ENCODE assay signal across 13 mouse cellular contexts in the genomic region with DNA sequence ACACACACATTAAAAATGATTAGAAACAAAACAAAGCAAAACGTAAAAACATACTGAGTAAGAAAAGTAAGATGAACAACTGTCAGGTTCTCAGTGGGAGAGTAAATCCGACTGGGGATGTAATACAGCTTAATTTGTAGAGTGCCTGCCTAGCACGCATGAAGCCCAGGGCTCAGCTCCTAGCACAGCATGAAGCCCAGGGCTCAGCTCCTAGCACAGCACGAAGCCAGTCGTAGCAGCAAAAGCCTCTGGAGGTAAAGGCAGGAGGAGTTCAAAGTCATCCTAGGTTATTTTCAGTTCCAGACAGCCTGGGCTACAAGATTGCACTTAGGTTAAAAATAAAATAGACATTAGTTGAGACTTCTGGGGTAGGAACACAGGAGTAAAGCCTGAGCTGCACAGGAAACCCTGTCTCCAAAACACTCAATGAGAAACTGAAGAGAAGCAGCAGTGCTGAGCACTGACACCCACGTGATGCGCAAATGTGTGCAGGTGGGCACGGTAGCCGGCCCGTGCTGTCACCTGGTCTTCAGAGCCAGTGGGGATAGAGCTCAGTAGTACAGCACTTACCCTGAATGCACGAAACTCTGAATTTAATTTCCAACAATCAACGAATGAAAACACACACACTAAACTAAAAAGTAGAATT. TPM values are rescaled to one million over a fixed set of nuclear protein-coding genes. Genes with fewer than 3 reads are reported as not detected.
A peak's percentile ranks its signal among the peaks of the same experiment; 100 is the strongest.
DNase-seq lines count a peak whose midpoint lies in the region; ATAC-seq and TF ChIP-seq lines count a peak whose summit lies in the region.
"Had no signal": no experiment of that assay in that cellular context is flagged by ENCODE, and none has a peak within 500 bp of the region (broad histone marks: within the 10 kb centered on the region; RNA-seq: fewer than 3 reads in every experiment).

No protein-coding gene starts in this region.

- no peak for DNase-seq in heart, adult 9 months (ENCODE audit: low spot score in 2 of 2)
- DNase-seq in CD4-positive helper T cell, adult 2 months (ENCODE audit: low read depth, low spot score), result peak; percentile 52
- DNase-seq in ZHBTc4 (ENCODE audit: low read depth, low spot score), result peak; percentile 43
- DNase-seq in thymus, postnatal 0 days (ENCODE audit: low spot score), result peak; percentile 21
- DNase-seq in limb, embryonic 10.5 days (ENCODE audit: low spot score), result no peak
- no peak for DNase-seq in layer of hippocampus, adult 2 months (ENCODE audit: low spot score in 2 of 2)

- 78% methylated on average over 12 of the region's 12 CpGs for WGBS in heart, embryonic 12.5 days
- 87% methylated on average over 12 of the region's 12 CpGs for WGBS in limb, embryonic 10.5 days

- no peak for TF ChIP-seq CTCF in layer of hippocampus, adult 2 months (conservative IDR thresholded peaks at IDR 0.05)

- H3K27ac ChIP-seq in heart, embryonic 12.5 days (ENCODE audit: poor library complexity, severe bottlenecking), result peak overlapping the region; percentile 64
- no peak overlapping the region for H3K27ac ChIP-seq in limb, embryonic 10.5 days
- H3K27ac ChIP-seq in layer of hippocampus, adult 2 months, result no peak overlapping the region
- H3K27ac ChIP-seq: forebrain, embryonic 15.5 days; intestine, embryonic 15.5 days; left cerebral cortex, adult 2 months; midbrain, embryonic 13.5 days had no signal

- peaks cover 14% of the 10 kb centered on the region for H3K36me3 ChIP-seq in heart, embryonic 12.5 days
- H3K36me3 ChIP-seq in limb, embryonic 10.5 days, result peaks cover 37% of the 10 kb centered on the region
- H3K36me3 ChIP-seq: forebrain, embryonic 15.5 days; intestine, embryonic 15.5 days; midbrain, embryonic 13.5 days had no signal

- no peak overlapping the region for H3K4me2 ChIP-seq in heart, embryonic 12.5 days
- H3K4me2 ChIP-seq: forebrain, embryonic 15.5 days; intestine, embryonic 15.5 days; midbrain, embryonic 13.5 days had no signal

- H3K4me1 ChIP-seq in heart, embryonic 12.5 days (replicated peaks), result peaks cover 41% of the 10 kb centered on the region
- no peaks in the 10 kb centered on the region for H3K4me1 ChIP-seq in limb, embryonic 10.5 days

- 0 out of 2 replicates have a peak overlapping the region, but pooled peaks have one; percentile 27 for H3K9ac ChIP-seq in heart, embryonic 12.5 days
- H3K9ac ChIP-seq: forebrain, embryonic 15.5 days; intestine, embryonic 15.5 days; liver, postnatal 0 days; midbrain, embryonic 13.5 days had no signal

- H3K9me3 ChIP-seq in heart, embryonic 12.5 days (replicated peaks), result no peaks in the 10 kb centered on the region
- no peaks in the 10 kb centered on the region for H3K9me3 ChIP-seq in limb, embryonic 10.5 days (replicated peaks)
- H3K9me3 ChIP-seq: forebrain, embryonic 15.5 days; intestine, embryonic 15.5 days; midbrain, embryonic 13.5 days had no signal

- no peak overlapping the region for H3K4me3 ChIP-seq in heart, embryonic 12.5 days
- H3K4me3 ChIP-seq in limb, embryonic 10.5 days, result no peak overlapping the region
- no peak overlapping the region for H3K4me3 ChIP-seq in layer of hippocampus, adult 2 months
- H3K4me3 ChIP-seq: erythroblast, embryonic 14.5 days; forebrain, embryonic 15.5 days; intestine, embryonic 15.5 days; left cerebral cortex, adult 2 months; midbrain, embryonic 13.5 days had no signal

- H3K27me3 ChIP-seq in heart, embryonic 12.5 days (replicated peaks), result no peaks in the 10 kb centered on the region
- no peaks in the 10 kb centered on the region for H3K27me3 ChIP-seq in limb, embryonic 10.5 days (ENCODE audit: low read depth, poor library complexity, severe bottlenecking)
- H3K27me3 ChIP-seq: forebrain, embryonic 15.5 days; intestine, embryonic 15.5 days; midbrain, embryonic 13.5 days had no signal

- ATAC-seq in heart, embryonic 12.5 days (ENCODE audit: insufficient number of reproducible peaks, low FRiP score), result no peak
- ATAC-seq: forebrain, embryonic 15.5 days; intestine, embryonic 15.5 days; midbrain, embryonic 13.5 days had no signal

RNA-seq across cellular contexts. Expression of a gene that starts 11.0 kb away (rescaled TPM):
- 164 and 168 TPM in 2 replicates for polyA plus RNA-seq in heart, embryonic 12.5 days (2016; fragmentation: Nextera tagmentation; extraction: Ambion mirVana)
- polyA plus RNA-seq in thymus, postnatal 0 days (2015; fragmentation: Nextera tagmentation; extraction: Ambion mirVana), result 203 and 216 TPM in 2 replicates
- 148 and 162 TPM in 2 replicates for polyA plus RNA-seq in limb, embryonic 10.5 days (2016; fragmentation: Nextera tagmentation; extraction: Ambion mirVana)
- total RNA-seq in layer of hippocampus, adult 2 months (2021), result 10 to 100 TPM; 72.4 to 88.6 TPM

Comparison
In these comparisons a context has a peak if more than half of its experiments do, and no peak if none do; other contexts are left out.
1. DNase-seq: peak in CD4-positive helper T cell, adult 2 months (single experiment), ZHBTc4 (single experiment) and thymus, postnatal 0 days (single experiment); none in heart, adult 9 months (0 of 2), limb, embryonic 10.5 days (single experiment) and layer of hippocampus, adult 2 months (0 of 2).